ENCODE assay signal across 8 mouse cellular contexts in the genomic region with DNA sequence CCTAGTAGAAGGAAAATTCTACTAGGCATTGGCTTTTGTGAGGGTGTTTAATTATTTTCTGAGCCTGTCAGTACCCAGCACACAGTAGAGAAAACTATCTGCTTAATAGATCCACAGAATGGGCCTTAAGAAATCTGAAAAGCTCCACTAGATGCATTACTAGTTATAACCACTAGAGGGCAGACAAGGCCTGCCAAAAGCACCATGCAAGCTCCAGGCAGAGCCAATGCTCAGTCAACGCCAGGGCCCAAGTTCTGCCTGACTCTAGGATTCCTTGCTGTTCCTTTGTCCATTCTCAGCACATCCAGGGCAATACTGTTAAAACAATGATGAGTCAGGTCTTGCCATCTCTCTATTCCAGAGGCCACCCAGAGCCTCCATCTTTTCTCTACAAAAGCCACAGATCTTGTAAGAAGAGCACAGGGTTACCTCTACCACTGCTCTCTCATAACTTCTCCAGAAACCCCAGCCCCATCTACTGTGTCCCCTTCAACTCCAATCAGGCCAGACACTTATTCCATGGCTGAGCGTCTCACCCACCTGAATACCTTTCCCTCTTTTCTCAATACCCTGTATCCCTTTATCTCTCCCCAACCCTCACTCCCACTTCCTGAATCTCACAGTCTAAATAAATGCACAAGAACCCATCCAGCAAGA.
DNase-seq lines count a peak whose midpoint lies in the region; ATAC-seq and TF ChIP-seq lines count a peak whose summit lies in the region.

No protein-coding gene starts in this region.

- no peak for TF ChIP-seq POLR2A in cerebellum, adult 2 months (IDR thresholded peaks at IDR 0.05; ENCODE audit: borderline replicate concordance, insufficient read depth, low read length)

- no peak overlapping the region for H3K27ac ChIP-seq in intestine, postnatal 0 days (ENCODE audit: low read depth, low read length)
- H3K27ac ChIP-seq in intestine, embryonic 16.5 days (ENCODE audit: low read length): no peak overlapping the region
- H3K27ac ChIP-seq in cerebellum, adult 2 months (ENCODE audit: insufficient read depth, low read length): no peak overlapping the region
- H3K27ac ChIP-seq in forebrain, postnatal 0 days (ENCODE audit: low read depth, low read length): no peak overlapping the region
- H3K27ac ChIP-seq in midbrain, embryonic 14.5 days (replicated peaks; ENCODE audit: low read depth, low read length): no peak overlapping the region

- H3K4me3 ChIP-seq in intestine, postnatal 0 days (ENCODE audit: low read depth, low read length): no peak overlapping the region
- no peak overlapping the region for H3K4me3 ChIP-seq in intestine, embryonic 16.5 days (ENCODE audit: low read length)
- no peak overlapping the region for H3K4me3 ChIP-seq in cerebellum, adult 2 months (replicated peaks; ENCODE audit: insufficient read depth, low read depth, low read length)
- H3K4me3 ChIP-seq in forebrain, postnatal 0 days (ENCODE audit: low read depth, low read length): no peak overlapping the region
- no peak overlapping the region for H3K4me3 ChIP-seq in midbrain, embryonic 14.5 days (replicated peaks; ENCODE audit: low read depth, low read length)

- no peak overlapping the region for H3K9ac ChIP-seq in intestine, postnatal 0 days (ENCODE audit: low read depth, low read length)
- no peak overlapping the region for H3K9ac ChIP-seq in intestine, embryonic 16.5 days (ENCODE audit: low read depth, low read length)
- no peak overlapping the region for H3K9ac ChIP-seq in forebrain, postnatal 0 days
- no peak overlapping the region for H3K9ac ChIP-seq in midbrain, embryonic 14.5 days (replicated peaks; ENCODE audit: low read length)

- H3K4me2 ChIP-seq in intestine, postnatal 0 days (replicated peaks; ENCODE audit: low read depth): no peak overlapping the region
- no peak overlapping the region for H3K4me2 ChIP-seq in intestine, embryonic 16.5 days (ENCODE audit: low read depth, low read length)
- no peak overlapping the region for H3K4me2 ChIP-seq in forebrain, postnatal 0 days (ENCODE audit: low read depth)
- H3K4me2 ChIP-seq in midbrain, embryonic 14.5 days (ENCODE audit: low read length): no peak overlapping the region

- ATAC-seq in intestine, postnatal 0 days: no peak
- ATAC-seq in intestine, embryonic 16.5 days: no peak
- ATAC-seq in forebrain, postnatal 0 days: peak; percentile 70
- 0 out of 2 replicates have a peak, but pooled peaks have one; percentile 43 for ATAC-seq in midbrain, embryonic 14.5 days (ENCODE audit: low FRiP score, low TSS enrichment)

- 33% methylated on average over 2 of the region's 2 CpGs for WGBS in intestine, postnatal 0 days
- 30% methylated on average over 2 of the region's 2 CpGs for WGBS in intestine, embryonic 16.5 days
- 37% methylated on average over 2 of the region's 2 CpGs for WGBS in cerebellum, adult 2 months
- 36% methylated on average over 2 of the region's 2 CpGs for WGBS in forebrain, postnatal 0 days
- WGBS in midbrain, embryonic 14.5 days: 34% methylated on average over 2 of the region's 2 CpGs

- H3K27me3 ChIP-seq in intestine, postnatal 0 days (replicated peaks; ENCODE audit: control insufficient read depth, insufficient read depth, low read length): peaks cover 9% of the 10 kb centered on the region; the same call in 1 of the 2 replicates
- H3K27me3 ChIP-seq in intestine, embryonic 16.5 days (replicated peaks; ENCODE audit: control insufficient read depth, insufficient read depth, low read length): peaks cover 3% of the 10 kb centered on the region; the same call in 1 of the 2 replicates
- H3K27me3 ChIP-seq in cerebellum, adult 2 months (ENCODE audit: control insufficient read depth, insufficient read depth, low read length): no peaks in the 10 kb centered on the region
- H3K27me3 ChIP-seq in forebrain, postnatal 0 days (ENCODE audit: insufficient read depth, low read length): no peaks in the 10 kb centered on the region
- no peaks in the 10 kb centered on the region for H3K27me3 ChIP-seq in midbrain, embryonic 14.5 days (ENCODE audit: control insufficient read depth, insufficient read depth, low read length)

- no peaks in the 10 kb centered on the region for H3K4me1 ChIP-seq in intestine, postnatal 0 days (replicated peaks; ENCODE audit: control insufficient read depth, insufficient read depth, low read length)
- H3K4me1 ChIP-seq in intestine, embryonic 16.5 days (ENCODE audit: control insufficient read depth, insufficient read depth, low read length): no peaks in the 10 kb centered on the region
- H3K4me1 ChIP-seq in cerebellum, adult 2 months (ENCODE audit: control insufficient read depth, insufficient read depth, low read length): no peaks in the 10 kb centered on the region
- H3K4me1 ChIP-seq in forebrain, postnatal 0 days (ENCODE audit: insufficient read depth): no peaks in the 10 kb centered on the region
- H3K4me1 ChIP-seq in midbrain, embryonic 14.5 days (ENCODE audit: control insufficient read depth, insufficient read depth, low read length): peaks cover 6% of the 10 kb centered on the region; the same call in 1 of the 2 replicates

- peak; percentile 65 for DNase-seq in ES-CJ7 (ENCODE audit: low read depth, low spot score)
- peak; percentile 29 to 48 for DNase-seq in cerebellum, adult 2 months
- DNase-seq in forebrain, postnatal 0 days: peak; percentile 87
- peak; percentile 27 for DNase-seq in layer of hippocampus, adult 9-10 months (ENCODE audit: low spot score)
- peak; percentile 91 for DNase-seq in midbrain, embryonic 14.5 days
- peak; percentile 18 for DNase-seq in yolk sac, embryonic 10.5 days (ENCODE audit: low spot score)

- H3K9me3 ChIP-seq in intestine, postnatal 0 days (ENCODE audit: control insufficient read depth): no peaks in the 10 kb centered on the region
- no peaks in the 10 kb centered on the region for H3K9me3 ChIP-seq in intestine, embryonic 16.5 days (ENCODE audit: control insufficient read depth, low read length)
- H3K9me3 ChIP-seq in forebrain, postnatal 0 days (ENCODE audit: low read length): no peaks in the 10 kb centered on the region
- no peaks in the 10 kb centered on the region for H3K9me3 ChIP-seq in midbrain, embryonic 14.5 days (ENCODE audit: control insufficient read depth, low read length)

- peak; percentile 92 for TF ChIP-seq CTCF in intestine, postnatal 0 days (IDR thresholded peaks at IDR 0.05; ENCODE audit: low read depth)
- TF ChIP-seq CTCF in cerebellum, adult 2 months (IDR thresholded peaks at IDR 0.05; ENCODE audit: borderline replicate concordance, insufficient read depth, low read depth, low read length): peak; percentile 96
- peak; percentile 96 for TF ChIP-seq CTCF in forebrain, postnatal 0 days (IDR thresholded peaks at IDR 0.05; ENCODE audit: low read depth)

- H3K36me3 ChIP-seq in intestine, postnatal 0 days (ENCODE audit: control insufficient read depth, insufficient read depth): no peaks in the 10 kb centered on the region
- no peaks in the 10 kb centered on the region for H3K36me3 ChIP-seq in intestine, embryonic 16.5 days (ENCODE audit: control insufficient read depth, insufficient read depth, low read length)
- H3K36me3 ChIP-seq in forebrain, postnatal 0 days (ENCODE audit: insufficient read depth): no peaks in the 10 kb centered on the region
- H3K36me3 ChIP-seq in midbrain, embryonic 14.5 days (ENCODE audit: control insufficient read depth, insufficient read depth, low read length): no peaks in the 10 kb centered on the region

Comparison
In these comparisons a context has a peak if more than half of its experiments do, and no peak if none do; other contexts are left out.
1. ATAC-seq: peak in forebrain, postnatal 0 days (single experiment) and midbrain, embryonic 14.5 days (single experiment); none in intestine, postnatal 0 days (single experiment) and intestine, embryonic 16.5 days (single experiment).
2. DNase-seq: peak in every context shown above with its lines; median percentile 91 in midbrain, embryonic 14.5 days; 87 in forebrain, postnatal 0 days; 65 in ES-CJ7; 38 in cerebellum, adult 2 months; 27 in layer of hippocampus, adult 9-10 months; 18 in yolk sac, embryonic 10.5 days.
3. Peak in every context shown above with its lines, with median percentiles within 50 percentile points of each other: CTCF ChIP-seq.